Mouse (Mus musculus) midbrain, embryonic 12.5 days (tissue): ENCODE data around the gene Klhl32. TPM values are rescaled to one million over a fixed set of nuclear protein-coding genes. Genes with fewer than 3 reads are reported as not detected.

Source experiments
- ATAC-seq: fragments of 200-750 bp; cut with Nextera tagmentation; 2 replicates; pipeline ENCODE4 v1.8.0; 2017; ENCODE audit warnings: low read depth, moderate TSS enrichment, moderate library complexity; ENCODE audit not compliant: low FRiP score
- H3K27ac ChIP-seq: fragments of 300-500 bp; sonication (generic); replicated peaks from 2 replicates; pipeline ENCODE4 v1.5.1; 2016; ENCODE audit warnings: mild to moderate bottlenecking
- H3K27me3 ChIP-seq: fragments of 300-500 bp; sonication (generic); 2 replicates; pipeline ENCODE4 v1.6.1; 2016; ENCODE audit warnings: mild to moderate bottlenecking
- H3K36me3 ChIP-seq: fragments of 300-500 bp; sonication (generic); 2 replicates; pipeline ENCODE4 v1.6.1; 2016
- H3K4me1 ChIP-seq: fragments of 300-500 bp; sonication (generic); 2 replicates; pipeline ENCODE4 v1.6.1; 2016
- H3K4me2 ChIP-seq: fragments of 300-500 bp; sonication (generic); replicated peaks from 2 replicates; pipeline ENCODE4 v1.6.1; 2016; ENCODE audit warnings: mild to moderate bottlenecking, moderate library complexity
- H3K4me3 ChIP-seq: fragments of 300-500 bp; sonication (generic); 2 replicates; pipeline ENCODE4 v1.5.1; 2016; ENCODE audit warnings: mild to moderate bottlenecking
- H3K9ac ChIP-seq: fragments of 300-500 bp; sonication (generic); replicated peaks from 2 replicates; pipeline ENCODE4 v1.6.1; 2016; ENCODE audit warnings: mild to moderate bottlenecking, moderate library complexity
- H3K9me3 ChIP-seq: fragments of 300-500 bp; sonication (generic); 2 replicates; pipeline ENCODE4 v1.6.1; 2016; ENCODE audit warnings: mild to moderate bottlenecking
- WGBS: fragments of 180-500 bp; shearing (Covaris S2); methylation state at CpG from one replicate; pipeline ENCODE4 v1.1.7; 2016; 5-methylcytosine and 5-hydroxymethylcytosine counted together
- polyA plus RNA-seq: library from polyadenylated mRNA; unstranded; fragments of >200 nt; fragmentation: Nextera tagmentation; extraction: Ambion mirVana; gene quantifications from 2 replicates; pipeline ENCODE4 v1.2.1, GENCODE M21; 2016

Gene Klhl32
- polyA plus RNA-seq, 1 experiment from 2014 or later: 10.9 TPM

DNA sequence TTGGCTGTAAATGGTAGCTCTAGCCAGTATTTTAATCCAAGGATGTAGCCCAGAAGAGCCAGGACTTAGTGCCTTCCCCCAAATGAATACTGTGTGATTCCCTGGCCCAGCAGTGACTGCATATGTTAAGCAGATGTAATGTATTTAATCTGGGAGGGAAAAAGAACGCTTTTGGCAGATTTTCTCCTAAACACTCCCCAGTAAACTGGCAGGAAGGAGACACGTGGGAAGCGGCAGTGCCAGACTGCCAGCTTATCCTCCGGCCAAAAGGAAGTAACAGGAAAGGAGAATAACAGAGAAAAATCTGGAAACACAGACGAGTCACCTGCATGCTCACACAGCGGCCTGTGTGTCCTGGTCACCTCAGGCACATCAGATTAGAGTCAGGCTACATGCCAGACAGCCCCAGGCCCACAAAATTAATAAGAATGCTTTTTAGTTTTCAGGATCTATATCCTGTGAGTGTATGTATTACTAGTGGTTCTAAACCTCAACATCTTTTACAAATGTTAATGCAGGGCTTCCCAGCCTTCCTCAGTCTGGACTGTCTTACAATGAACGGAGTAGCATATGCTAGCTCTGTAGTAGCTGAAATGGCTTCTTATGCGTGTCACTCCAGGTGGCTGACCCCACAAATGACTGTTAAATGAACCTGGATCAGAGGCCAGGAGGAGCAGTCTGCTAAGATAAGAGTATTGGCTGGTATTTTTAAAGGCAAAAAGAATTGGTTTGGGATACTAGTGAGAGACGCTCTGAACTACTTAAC is 229.3 kb downstream of the Klhl32 start:
- 82% methylated on average over 9 of the region's 9 CpGs for WGBS
- H3K36me3 ChIP-seq: 0 out of 2 replicates have a peak, but pooled peaks cover 3% of the 10 kb centered on the region
- ATAC-seq: no peak
- H3K4me1 ChIP-seq: no peaks in the 10 kb centered on the region
- H3K9ac ChIP-seq: no peak overlapping the region
- H3K4me2 ChIP-seq: no peak overlapping the region
- H3K9me3 ChIP-seq: no peaks in the 10 kb centered on the region
- H3K27ac ChIP-seq: no peak overlapping the region
- no peak overlapping the region for H3K4me3 ChIP-seq
- no peaks in the 10 kb centered on the region for H3K27me3 ChIP-seq

DNA sequence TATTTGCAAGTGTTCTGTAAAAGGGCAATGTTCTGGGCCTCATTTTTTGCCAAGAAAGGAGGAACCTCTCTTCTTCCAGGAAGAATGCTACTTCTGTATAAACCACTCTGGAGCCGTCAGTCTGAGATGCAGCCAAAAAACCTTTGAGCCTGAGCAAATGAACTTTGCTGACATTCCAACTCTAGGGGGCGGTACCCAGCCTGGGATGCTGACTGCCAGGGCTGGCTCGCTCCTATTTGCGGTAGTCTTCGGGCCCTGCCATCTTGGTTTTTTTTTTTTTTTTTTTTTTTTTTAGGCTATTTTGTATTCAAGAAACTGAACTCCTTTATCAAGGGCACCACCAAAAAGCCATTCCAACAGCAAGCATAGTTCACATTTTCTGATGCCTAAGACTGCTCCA is 230.5 kb downstream of the Klhl32 start:
- H3K4me1 ChIP-seq: no peaks in the 10 kb centered on the region
- H3K9me3 ChIP-seq: no peaks in the 10 kb centered on the region
- H3K27ac ChIP-seq: no peak overlapping the region
- no peak overlapping the region for H3K9ac ChIP-seq
- H3K27me3 ChIP-seq: no peaks in the 10 kb centered on the region
- ATAC-seq: no peak
- WGBS: 88% methylated on average over 5 of the region's 5 CpGs
- 0 out of 2 replicates have a peak, but pooled peaks cover 3% of the 10 kb centered on the region for H3K36me3 ChIP-seq
- H3K4me3 ChIP-seq: no peak overlapping the region
- H3K4me2 ChIP-seq: no peak overlapping the region

DNA sequence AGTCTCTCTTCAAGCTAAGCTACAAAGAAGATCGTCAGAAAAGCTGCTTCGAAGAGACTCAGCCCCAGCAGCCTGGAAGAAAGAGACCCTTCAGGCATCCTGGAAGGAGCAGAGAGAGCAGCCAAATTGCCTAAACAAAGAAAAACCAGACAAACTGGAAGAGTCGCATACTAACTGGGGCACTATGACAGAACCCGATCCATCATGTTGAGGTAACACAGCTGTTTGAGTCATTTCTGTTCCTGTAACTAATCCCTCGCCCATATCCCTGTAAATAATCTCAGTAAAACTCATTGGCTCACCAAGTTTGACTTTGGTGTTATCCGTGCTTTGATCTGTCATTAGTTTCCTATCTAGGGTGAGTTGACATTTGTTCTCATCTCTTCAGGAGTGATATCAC is 230.9 kb downstream of the Klhl32 start:
- H3K4me3 ChIP-seq: no peak overlapping the region
- no peak overlapping the region for H3K27ac ChIP-seq
- H3K4me2 ChIP-seq: no peak overlapping the region
- WGBS: 85% methylated on average over 6 of the region's 6 CpGs
- no peaks in the 10 kb centered on the region for H3K27me3 ChIP-seq
- H3K9me3 ChIP-seq: no peaks in the 10 kb centered on the region
- H3K4me1 ChIP-seq: no peaks in the 10 kb centered on the region
- H3K36me3 ChIP-seq: 0 out of 2 replicates have a peak, but pooled peaks cover 3% of the 10 kb centered on the region
- H3K9ac ChIP-seq: no peak overlapping the region
- no peak for ATAC-seq

DNA sequence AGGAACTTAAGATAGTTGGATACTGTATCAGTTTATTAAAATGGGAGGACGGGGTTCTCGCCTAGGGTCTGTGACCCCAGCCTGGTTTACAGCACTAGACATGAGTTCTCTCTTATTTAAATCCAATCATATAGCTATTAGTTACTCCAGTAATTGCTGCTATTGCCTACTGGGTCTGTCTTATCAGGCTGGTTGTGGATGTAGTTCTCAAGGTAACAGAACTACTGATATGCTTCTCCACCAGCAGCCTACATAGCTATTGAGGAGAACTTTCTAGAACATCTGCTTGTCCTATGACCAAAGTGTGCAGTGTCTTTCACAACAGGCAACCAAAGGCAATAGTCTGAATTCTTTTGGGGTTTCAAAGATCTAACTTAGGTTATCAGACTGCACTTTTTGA is 241.4 kb downstream of the Klhl32 start:
- H3K27ac ChIP-seq: no peak overlapping the region
- no peaks in the 10 kb centered on the region for H3K4me1 ChIP-seq
- H3K9ac ChIP-seq: no peak overlapping the region
- H3K9me3 ChIP-seq: no peaks in the 10 kb centered on the region
- ATAC-seq: no peak
- H3K36me3 ChIP-seq: no peaks in the 10 kb centered on the region
- H3K4me2 ChIP-seq: no peak overlapping the region
- WGBS: 99% methylated on average over 2 of the region's 2 CpGs
- H3K4me3 ChIP-seq: no peak overlapping the region
- no peaks in the 10 kb centered on the region for H3K27me3 ChIP-seq

DNA sequence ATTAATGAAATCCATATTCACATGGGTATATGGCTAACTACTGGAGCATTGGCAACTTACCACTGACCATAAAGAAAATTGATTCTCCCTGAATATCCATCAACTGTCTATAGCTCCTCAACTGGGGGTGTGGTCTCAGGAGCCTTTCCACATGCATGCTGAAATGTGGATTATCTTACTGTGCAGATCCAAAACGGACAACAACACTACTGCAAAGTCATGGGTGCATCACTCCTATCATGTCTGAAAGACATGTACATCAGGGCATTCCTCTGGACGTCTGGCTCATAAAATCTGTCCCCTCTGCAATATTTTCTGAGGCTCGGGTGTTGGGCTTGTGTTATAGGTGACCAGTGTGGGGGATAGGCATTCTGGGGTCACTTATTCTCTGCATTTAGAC is 241.8 kb downstream of the Klhl32 start:
- ATAC-seq: no peak
- no peak overlapping the region for H3K27ac ChIP-seq
- H3K4me1 ChIP-seq: no peaks in the 10 kb centered on the region
- 87% methylated on average over 3 of the region's 3 CpGs for WGBS
- H3K4me3 ChIP-seq: no peak overlapping the region
- no peaks in the 10 kb centered on the region for H3K9me3 ChIP-seq
- no peaks in the 10 kb centered on the region for H3K36me3 ChIP-seq
- H3K27me3 ChIP-seq: no peaks in the 10 kb centered on the region
- H3K4me2 ChIP-seq: no peak overlapping the region
- H3K9ac ChIP-seq: no peak overlapping the region

DNA sequence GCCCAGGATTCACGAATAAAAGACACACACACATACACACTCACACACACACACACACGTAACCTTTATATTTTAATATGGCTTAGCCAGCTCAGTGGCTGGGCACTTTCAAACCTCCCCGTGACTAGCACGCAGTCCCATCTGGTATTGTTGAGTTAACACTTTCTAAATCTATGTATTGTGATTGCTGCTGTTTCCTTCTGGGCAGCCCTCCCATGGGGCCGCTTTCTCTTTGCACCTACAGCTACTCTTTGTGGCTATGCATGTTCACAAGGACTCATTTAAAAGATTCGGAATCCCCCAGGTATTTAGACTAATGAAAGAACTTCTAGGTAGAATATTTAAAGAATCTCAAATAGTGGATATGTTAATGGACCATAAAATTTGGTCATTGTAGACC is 249.2 kb downstream of the Klhl32 start:
- Histone ChIP-seq H3K36me3 (peaks cover 40% of the 10 kb centered on the region), H3K4me1 (no peaks in the 10 kb centered on the region), H3K27me3 (no peaks in the 10 kb centered on the region), H3K4me2 (no peak overlapping the region), H3K4me3 (no peak overlapping the region), H3K27ac (no peak overlapping the region), H3K9me3 (no peaks in the 10 kb centered on the region), H3K9ac (no peak overlapping the region)
- WGBS: 88% methylated on average over 6 of the region's 6 CpGs
- no peak for ATAC-seq

DNA sequence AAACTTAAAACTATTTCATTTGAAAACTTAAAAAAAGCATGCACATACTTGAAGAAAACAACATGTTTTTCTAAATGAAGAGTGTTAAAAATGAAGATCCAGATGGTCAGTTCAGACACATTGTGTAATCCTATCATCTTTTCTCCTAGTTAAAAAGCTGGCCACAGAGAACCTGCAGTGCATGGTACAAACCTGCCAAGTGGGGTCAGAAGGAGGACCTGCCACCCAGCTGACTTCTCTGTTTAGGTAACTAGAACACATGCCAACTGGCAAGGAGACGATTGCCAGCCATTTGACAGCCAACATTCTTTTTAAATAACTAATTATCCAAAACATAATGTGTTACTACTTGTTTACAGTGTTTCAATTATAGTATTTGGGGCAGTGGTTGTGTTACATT is 252.3 kb downstream of the Klhl32 start:
- H3K4me1 ChIP-seq: no peaks in the 10 kb centered on the region
- no peak overlapping the region for H3K9ac ChIP-seq
- H3K27ac ChIP-seq: no peak overlapping the region
- no peak overlapping the region for H3K4me2 ChIP-seq
- ATAC-seq: no peak
- no peaks in the 10 kb centered on the region for H3K27me3 ChIP-seq
- WGBS: 98% methylated on average over 1 of the region's 1 CpGs
- no peaks in the 10 kb centered on the region for H3K9me3 ChIP-seq
- H3K36me3 ChIP-seq: peaks cover 40% of the 10 kb centered on the region
- no peak overlapping the region for H3K4me3 ChIP-seq

DNA sequence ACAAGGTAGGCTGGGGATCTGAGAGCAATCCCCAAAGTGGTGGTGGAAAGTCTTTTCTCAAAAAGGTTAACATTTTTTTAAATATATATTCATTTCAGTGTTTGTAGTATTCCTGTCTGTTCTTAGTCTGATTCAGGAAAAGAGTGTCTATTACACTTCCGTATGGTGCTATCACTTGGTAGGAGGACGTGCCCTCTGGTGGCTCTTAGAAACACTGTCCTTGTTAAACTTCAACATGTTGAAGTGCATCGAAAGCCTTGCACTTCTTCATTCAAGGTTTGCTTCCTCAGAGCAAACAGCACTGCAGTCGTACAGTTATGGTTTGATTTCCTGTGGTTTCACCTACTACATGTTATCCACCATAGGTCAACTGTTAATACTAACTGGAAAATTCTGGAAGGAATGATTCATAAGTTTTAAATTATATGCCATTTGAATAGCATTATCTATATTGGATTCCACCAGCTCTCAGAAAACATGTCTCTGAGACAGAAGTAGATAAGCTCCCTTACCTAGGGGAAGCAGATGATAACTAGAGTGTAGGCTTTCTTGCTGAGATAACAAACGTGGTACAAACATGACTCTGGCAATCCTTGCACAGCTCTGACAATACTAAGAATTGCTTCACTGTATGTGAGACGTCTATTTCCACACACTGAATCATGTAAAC is 253.8 kb downstream of the Klhl32 start:
- peaks cover 35% of the 10 kb centered on the region for H3K36me3 ChIP-seq
- no peak overlapping the region for H3K9ac ChIP-seq
- no peaks in the 10 kb centered on the region for H3K4me1 ChIP-seq
- ATAC-seq: no peak
- no peaks in the 10 kb centered on the region for H3K9me3 ChIP-seq
- no peaks in the 10 kb centered on the region for H3K27me3 ChIP-seq
- no peak overlapping the region for H3K4me2 ChIP-seq
- WGBS: 94% methylated on average over 6 of the region's 6 CpGs
- H3K4me3 ChIP-seq: no peak overlapping the region
- no peak overlapping the region for H3K27ac ChIP-seq

DNA sequence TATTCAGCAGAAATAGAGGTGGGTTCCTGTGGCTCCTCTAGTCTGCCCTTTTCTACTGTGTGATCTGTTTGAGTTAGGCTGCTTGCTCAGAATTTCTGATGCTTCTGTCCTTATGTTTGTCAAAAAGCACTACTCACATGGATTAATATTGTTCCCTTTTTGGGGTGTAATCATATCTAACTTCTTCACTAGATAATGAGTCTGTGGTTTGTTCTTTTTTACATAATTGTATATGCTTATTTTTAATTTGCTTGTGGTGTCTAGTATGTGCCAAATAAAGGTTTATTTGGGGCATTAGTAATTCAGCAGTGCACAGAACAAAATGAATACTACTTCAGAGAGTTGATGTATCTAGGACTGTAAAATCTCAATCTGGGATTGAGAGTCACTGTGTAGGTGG is 256.1 kb downstream of the Klhl32 start:
- Histone ChIP-seq H3K27ac (no peak overlapping the region), H3K9ac (no peak overlapping the region), H3K4me1 (no peaks in the 10 kb centered on the region), H3K4me3 (no peak overlapping the region), H3K27me3 (no peaks in the 10 kb centered on the region), H3K4me2 (no peak overlapping the region), H3K9me3 (no peaks in the 10 kb centered on the region), H3K36me3 (peaks cover 20% of the 10 kb centered on the region)
- no peak for ATAC-seq

DNA sequence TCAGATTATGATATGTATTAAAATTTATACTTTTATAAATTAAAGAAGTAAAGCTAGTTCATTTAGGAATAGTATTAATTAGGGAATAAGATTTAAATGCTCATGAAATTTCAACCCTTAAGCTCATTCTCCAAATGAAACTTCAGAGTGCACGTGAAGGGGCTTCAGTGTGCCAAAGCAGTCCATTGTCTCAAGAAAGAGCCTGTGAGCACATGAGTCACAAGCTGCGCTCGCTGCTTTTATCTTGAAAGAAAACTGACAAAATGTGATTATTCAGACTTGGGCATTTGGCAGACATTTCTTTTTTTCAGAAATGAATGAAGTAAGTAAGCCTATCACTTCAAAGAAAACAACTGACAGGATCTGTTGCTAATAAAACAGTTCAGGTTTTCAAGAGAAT is 266.9 kb downstream of the Klhl32 start:
- Histone ChIP-seq H3K4me1 (no peaks in the 10 kb centered on the region), H3K4me2 (no peak overlapping the region), H3K4me3 (no peak overlapping the region), H3K27ac (no peak overlapping the region), H3K27me3 (no peaks in the 10 kb centered on the region), H3K36me3 (peaks cover 19% of the 10 kb centered on the region), H3K9ac (no peak overlapping the region), H3K9me3 (no peaks in the 10 kb centered on the region)
- peak; percentile 60; the same call in 1 of the 2 replicates for ATAC-seq
- WGBS: 41% methylated on average over 3 of the region's 3 CpGs

DNA sequence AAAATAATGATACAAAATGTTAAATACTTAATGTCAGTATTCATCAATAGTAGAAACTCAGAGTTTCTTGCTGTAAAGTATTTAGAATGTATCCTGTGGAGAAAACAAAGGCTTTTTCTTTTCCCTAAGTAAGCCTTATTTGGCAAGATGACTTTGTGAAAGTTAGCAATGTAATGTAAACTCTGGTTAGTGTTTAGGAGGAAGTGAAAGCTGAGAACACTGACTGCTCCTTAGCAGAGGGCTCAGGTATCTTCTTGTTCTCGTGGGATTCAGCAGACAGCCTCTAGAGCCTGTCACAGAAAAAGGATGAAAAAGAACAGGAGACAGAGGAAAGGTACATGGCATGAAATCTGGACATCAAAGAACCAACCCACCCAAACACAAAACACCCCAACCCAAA is 268.6 kb downstream of the Klhl32 start:
- WGBS: 80% methylated on average over 1 of the region's 1 CpGs

DNA sequence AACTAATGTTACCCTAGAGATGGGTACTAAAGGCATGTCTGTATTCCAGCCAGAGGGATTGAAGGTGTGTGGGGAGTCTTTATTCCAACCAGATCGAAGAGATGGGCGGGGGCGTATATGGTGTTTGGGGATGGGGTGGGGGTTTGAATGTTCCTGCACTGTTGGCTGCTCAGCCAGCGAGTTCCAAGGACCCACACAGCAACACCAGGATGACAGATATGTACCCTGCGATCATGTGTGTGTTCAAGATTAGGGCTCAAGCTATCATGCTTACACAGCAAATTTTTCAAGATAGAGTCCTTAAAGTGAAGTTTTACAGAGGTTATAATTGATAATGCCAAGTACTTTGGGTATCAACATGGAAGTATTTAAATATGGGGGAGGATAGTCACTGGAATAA is 273.3 kb downstream of the Klhl32 start:
- ATAC-seq: no peak
- Histone ChIP-seq H3K36me3 (peaks cover 11% of the 10 kb centered on the region; the same call in 1 of the 2 replicates), H3K4me2 (no peak overlapping the region), H3K27me3 (no peaks in the 10 kb centered on the region), H3K27ac (no peak overlapping the region), H3K9me3 (no peaks in the 10 kb centered on the region), H3K9ac (no peak overlapping the region), H3K4me3 (no peak overlapping the region), H3K4me1 (no peaks in the 10 kb centered on the region)
- WGBS: 95% methylated on average over 5 of the region's 5 CpGs

More for the DNA sequence above, 268.6 kb downstream of the Klhl32 start:
- no peak overlapping the region for H3K9ac ChIP-seq
- no peak overlapping the region for H3K4me3 ChIP-seq
- ATAC-seq: no peak
- H3K27ac ChIP-seq: no peak overlapping the region
- H3K4me1 ChIP-seq: no peaks in the 10 kb centered on the region
- H3K36me3 ChIP-seq: peaks cover 10% of the 10 kb centered on the region; the same call in 1 of the 2 replicates
- H3K4me2 ChIP-seq: no peak overlapping the region
- H3K9me3 ChIP-seq: no peaks in the 10 kb centered on the region
- no peaks in the 10 kb centered on the region for H3K27me3 ChIP-seq
